Mouse (Mus musculus): ENCODE measurements at regions not wholly inside any gene's neighbourhood (a gene's known extent, or its start where the extent isn't known, plus 50 kb on each side); places are given as distances from the start of the nearest gene placed in this dataset.

- Histone ChIP-seq H3K36me3 (ENCODE audit: control insufficient read depth, insufficient read depth, low read length) (no peaks in the 10 kb centered on the region), H3K27ac (ENCODE audit: insufficient read depth, low read depth, low read length) (no peak overlapping the region), H3K4me3 (ENCODE audit: insufficient read depth, low read depth, low read length) (no peak overlapping the region), H3K27me3 (replicated peaks; ENCODE audit: control insufficient read depth, insufficient read depth, low read length) (no peaks in the 10 kb centered on the region), H3K4me1 (ENCODE audit: control insufficient read depth, insufficient read depth, low read length) (no peaks in the 10 kb centered on the region)
- no peak for DNase-seq
- TF ChIP-seq CTCF (conservative IDR thresholded peaks at IDR 0.05; ENCODE audit: insufficient read depth, insufficient read length, low read depth, low read length) (no peak), POLR2A (IDR thresholded peaks at IDR 0.05; ENCODE audit: low read depth, low read length) (no peak)
- 75% methylated on average over 3 of the region's 3 CpGs for WGBS
Measured at GRCm38 (mm10) chr2:149722342-149722741, 106.7 kb upstream of the Syndig1 start.

GRCm38 (mm10) chr2:149724279-149724678, 104.7 kb upstream of the Syndig1 start:
- no peak overlapping the region for H3K27ac ChIP-seq (ENCODE audit: insufficient read depth, low read depth, low read length)
- no peaks in the 10 kb centered on the region for H3K36me3 ChIP-seq (ENCODE audit: control insufficient read depth, insufficient read depth, low read length)
- no peak for DNase-seq
- TF ChIP-seq POLR2A (IDR thresholded peaks at IDR 0.05; ENCODE audit: low read depth, low read length), result no peak
- TF ChIP-seq CTCF (conservative IDR thresholded peaks at IDR 0.05; ENCODE audit: insufficient read depth, insufficient read length, low read depth, low read length), result no peak
- no peaks in the 10 kb centered on the region for H3K27me3 ChIP-seq (replicated peaks; ENCODE audit: control insufficient read depth, insufficient read depth, low read length)
- no peak overlapping the region for H3K4me3 ChIP-seq (ENCODE audit: insufficient read depth, low read depth, low read length)
- 25% methylated on average over 7 of the region's 7 CpGs for WGBS
- H3K4me1 ChIP-seq (ENCODE audit: control insufficient read depth, insufficient read depth, low read length), result no peaks in the 10 kb centered on the region

GRCm38 (mm10) chr2:149725932-149726331, 103.1 kb upstream of the Syndig1 start:
- TF ChIP-seq POLR2A (IDR thresholded peaks at IDR 0.05; ENCODE audit: low read depth, low read length), result no peak
- no peak for TF ChIP-seq CTCF (conservative IDR thresholded peaks at IDR 0.05; ENCODE audit: insufficient read depth, insufficient read length, low read depth, low read length)
- no peak for DNase-seq
- Histone ChIP-seq H3K36me3 (ENCODE audit: control insufficient read depth, insufficient read depth, low read length) (no peaks in the 10 kb centered on the region), H3K27me3 (replicated peaks; ENCODE audit: control insufficient read depth, insufficient read depth, low read length) (no peaks in the 10 kb centered on the region), H3K4me1 (ENCODE audit: control insufficient read depth, insufficient read depth, low read length) (no peaks in the 10 kb centered on the region), H3K4me3 (ENCODE audit: insufficient read depth, low read depth, low read length) (no peak overlapping the region), H3K27ac (ENCODE audit: insufficient read depth, low read depth, low read length) (no peak overlapping the region)
- 71% methylated on average over 3 of the region's 3 CpGs for WGBS

GRCm38 (mm10) chr2:149737837-149738236, 91.2 kb upstream of the Syndig1 start:
- Histone ChIP-seq H3K27me3 (replicated peaks; ENCODE audit: control insufficient read depth, insufficient read depth, low read length) (no peaks in the 10 kb centered on the region), H3K27ac (ENCODE audit: insufficient read depth, low read depth, low read length) (no peak overlapping the region), H3K36me3 (ENCODE audit: control insufficient read depth, insufficient read depth, low read length) (no peaks in the 10 kb centered on the region), H3K4me3 (ENCODE audit: insufficient read depth, low read depth, low read length) (no peak overlapping the region), H3K4me1 (ENCODE audit: control insufficient read depth, insufficient read depth, low read length) (no peaks in the 10 kb centered on the region)
- no peak for TF ChIP-seq POLR2A (IDR thresholded peaks at IDR 0.05; ENCODE audit: low read depth, low read length)
- no peak for TF ChIP-seq CTCF (conservative IDR thresholded peaks at IDR 0.05; ENCODE audit: insufficient read depth, insufficient read length, low read depth, low read length)
- 57% methylated on average over 2 of the region's 2 CpGs for WGBS
- no peak for DNase-seq

- 78% methylated on average over 2 of the region's 2 CpGs for WGBS
Measured at GRCm38 (mm10) chr2:149739886-149740285, 89.1 kb upstream of the Syndig1 start.

GRCm38 (mm10) chr2:149742661-149743060, 86.3 kb upstream of the Syndig1 start:
- H3K4me3 ChIP-seq (ENCODE audit: insufficient read depth, low read depth, low read length), result no peak overlapping the region
- TF ChIP-seq POLR2A (IDR thresholded peaks at IDR 0.05; ENCODE audit: low read depth, low read length) (no peak), CTCF (conservative IDR thresholded peaks at IDR 0.05; ENCODE audit: insufficient read depth, insufficient read length, low read depth, low read length) (no peak)
- H3K36me3 ChIP-seq (ENCODE audit: control insufficient read depth, insufficient read depth, low read length), result no peaks in the 10 kb centered on the region
- no peaks in the 10 kb centered on the region; the same call in 1 of the 2 replicates for H3K27me3 ChIP-seq (replicated peaks; ENCODE audit: control insufficient read depth, insufficient read depth, low read length)
- no peaks in the 10 kb centered on the region for H3K4me1 ChIP-seq (ENCODE audit: control insufficient read depth, insufficient read depth, low read length)
- DNase-seq, result no peak
- 31% methylated on average over 2 of the region's 2 CpGs for WGBS
- no peak overlapping the region for H3K27ac ChIP-seq (ENCODE audit: insufficient read depth, low read depth, low read length)

More at GRCm38 (mm10) chr2:149739886-149740285, 89.1 kb upstream of the Syndig1 start:
- Histone ChIP-seq H3K4me1 (ENCODE audit: control insufficient read depth, insufficient read depth, low read length) (no peaks in the 10 kb centered on the region), H3K27me3 (replicated peaks; ENCODE audit: control insufficient read depth, insufficient read depth, low read length) (no peaks in the 10 kb centered on the region), H3K27ac (ENCODE audit: insufficient read depth, low read depth, low read length) (no peak overlapping the region), H3K4me3 (ENCODE audit: insufficient read depth, low read depth, low read length) (no peak overlapping the region), H3K36me3 (ENCODE audit: control insufficient read depth, insufficient read depth, low read length) (no peaks in the 10 kb centered on the region)
- no peak for TF ChIP-seq POLR2A (IDR thresholded peaks at IDR 0.05; ENCODE audit: low read depth, low read length)
- no peak for TF ChIP-seq CTCF (conservative IDR thresholded peaks at IDR 0.05; ENCODE audit: insufficient read depth, insufficient read length, low read depth, low read length)
- no peak for DNase-seq

- no peak overlapping the region for H3K27ac ChIP-seq (ENCODE audit: insufficient read depth, low read depth, low read length)
- WGBS, result 82% methylated on average over 9 of the region's 9 CpGs
- H3K36me3 ChIP-seq (ENCODE audit: control insufficient read depth, insufficient read depth, low read length), result no peaks in the 10 kb centered on the region
Measured at GRCm38 (mm10) chr2:149748240-149748822, 80.7 kb upstream of the Syndig1 start.

More at GRCm38 (mm10) chr2:149748240-149748822, 80.7 kb upstream of the Syndig1 start:
- Histone ChIP-seq H3K4me3 (ENCODE audit: insufficient read depth, low read depth, low read length) (no peak overlapping the region), H3K4me1 (ENCODE audit: control insufficient read depth, insufficient read depth, low read length) (no peaks in the 10 kb centered on the region), H3K27me3 (replicated peaks; ENCODE audit: control insufficient read depth, insufficient read depth, low read length) (no peaks in the 10 kb centered on the region; the same call in 1 of the 2 replicates)
- TF ChIP-seq CTCF (conservative IDR thresholded peaks at IDR 0.05; ENCODE audit: insufficient read depth, insufficient read length, low read depth, low read length) (no peak), POLR2A (IDR thresholded peaks at IDR 0.05; ENCODE audit: low read depth, low read length) (no peak)
- no peak for DNase-seq

Data from kidney, adult 2 months (tissue).